Mouse (Mus musculus): ENCODE measurements around the gene Wdr1.
"Not testable (repeated sequence)": the region's sequence is repeated elsewhere in the genome, so short reads cannot be mapped to it uniquely, and the experiment has no call there.

The Wdr1 gene

GRCm38 (mm10) chr5:38563121-38563520 lies at the start of gene Wdr1:
Gene Wdr1, minus strand, starts transcription at chr5:38563221.
- DNase-seq = no peak

GRCm38 (mm10) chr5:38611118-38611517 lies 48.1 kb upstream of the Wdr1 start:
- DNase-seq = peak; percentile 16

GRCm38 (mm10) chr5:38608219-38608618 lies 45.2 kb upstream of the Wdr1 start:
- not testable (repeated sequence) for DNase-seq

- DNase-seq = no peak
These were observed 35.8 kb upstream of the Wdr1 start for GRCm38 (mm10) chr5:38598647-38599304.

- DNase-seq = peak; percentile 54
These were observed 25.9 kb upstream of the Wdr1 start for GRCm38 (mm10) chr5:38588924-38589323.

GRCm38 (mm10) chr5:38585450-38585849 lies 22.4 kb upstream of the Wdr1 start:
- no peak for DNase-seq

GRCm38 (mm10) chr5:38583026-38583425 lies 20.0 kb upstream of the Wdr1 start:
- no peak for DNase-seq

GRCm38 (mm10) chr5:38580703-38581102 lies 17.7 kb upstream of the Wdr1 start:
- peak; percentile 23 for DNase-seq

- peak; percentile 49 for DNase-seq
These were observed 7.9 kb upstream of the Wdr1 start for GRCm38 (mm10) chr5:38570876-38571275.

GRCm38 (mm10) chr5:38568652-38569051 lies 5.6 kb upstream of the Wdr1 start:
- DNase-seq = no peak

- DNase-seq = no peak
These were observed 1.8 kb upstream of the Wdr1 start for GRCm38 (mm10) chr5:38564831-38565230.

GRCm38 (mm10) chr5:38561426-38562024 lies 1.5 kb downstream of the Wdr1 start:
- DNase-seq = peak; percentile 99

GRCm38 (mm10) chr5:38560586-38561425 lies 2.2 kb downstream of the Wdr1 start:
- DNase-seq = peak; percentile 62

GRCm38 (mm10) chr5:38558831-38559230 lies 4.2 kb downstream of the Wdr1 start:
- DNase-seq = no peak

- no peak for DNase-seq
These were observed 5.2 kb downstream of the Wdr1 start for GRCm38 (mm10) chr5:38557811-38558210.

GRCm38 (mm10) chr5:38556406-38556805 lies 6.6 kb downstream of the Wdr1 start:
- no peak for DNase-seq

- peak; percentile 15 for DNase-seq
These were observed 9.1 kb downstream of the Wdr1 start for GRCm38 (mm10) chr5:38553953-38554352.

GRCm38 (mm10) chr5:38553491-38553890 lies 9.5 kb downstream of the Wdr1 start:
- DNase-seq = no peak

- DNase-seq = no peak
These were observed 10.4 kb downstream of the Wdr1 start for GRCm38 (mm10) chr5:38552615-38553014.

- no peak for DNase-seq
These were observed 12.7 kb downstream of the Wdr1 start for GRCm38 (mm10) chr5:38550221-38550768.

- no peak for DNase-seq
These were observed 13.5 kb downstream of the Wdr1 start for GRCm38 (mm10) chr5:38549461-38549909.

GRCm38 (mm10) chr5:38547375-38547774 lies 15.6 kb downstream of the Wdr1 start:
- peak; percentile 59 for DNase-seq
